Mouse (Mus musculus): Measurements from ENCODE around the gene Dlg2.

DNA sequence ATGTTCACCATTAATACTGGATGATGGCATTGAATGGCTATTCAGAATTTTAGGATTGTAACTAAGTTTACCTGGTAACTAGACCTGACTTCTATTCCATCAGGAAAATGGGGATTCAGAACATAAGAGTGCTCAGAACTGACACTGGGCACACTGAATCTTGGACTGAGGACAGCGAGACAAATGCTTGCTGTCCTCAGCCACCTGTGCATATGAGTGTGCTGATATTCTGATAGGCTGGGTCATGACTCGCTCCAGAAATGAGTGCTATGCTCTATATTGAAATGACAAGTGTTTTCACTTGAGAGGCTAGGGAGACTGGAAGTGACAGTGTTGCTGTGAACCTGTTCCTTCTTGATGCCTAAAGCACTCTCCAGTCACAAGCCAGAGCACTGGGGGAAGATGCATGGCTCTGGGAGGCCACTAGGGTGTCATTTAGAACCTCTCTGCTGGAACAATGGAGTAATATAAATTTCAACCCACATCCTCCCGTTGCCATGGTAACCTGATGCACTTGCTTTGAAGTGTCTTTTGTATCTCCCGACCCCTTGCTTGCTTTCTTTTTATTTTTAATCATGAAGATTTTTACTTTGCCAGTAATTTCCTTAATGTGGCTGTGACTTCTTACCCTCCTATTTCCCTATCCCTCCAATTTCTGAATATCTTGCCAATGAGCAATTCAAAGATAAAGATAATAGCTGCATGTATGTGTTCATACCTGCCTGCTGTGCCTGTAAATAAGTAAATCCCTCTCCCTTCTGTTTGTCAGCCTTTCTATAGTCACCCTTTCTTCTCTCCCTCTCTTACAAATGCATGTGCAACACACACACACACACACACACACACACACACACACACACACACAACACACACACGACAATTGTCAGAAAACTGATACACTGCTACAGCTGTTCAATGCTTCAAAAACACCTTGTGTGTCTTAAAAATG, 367.1 kb downstream of the Dlg2 start:
- TF ChIP-seq CTCF (IDR thresholded peaks at IDR 0.05; ENCODE audit: low read depth, low read length) (no peak), POLR2A (IDR thresholded peaks at IDR 0.05; ENCODE audit: borderline replicate concordance, low read depth, low read length) (no peak)

All from bone marrow macrophage, adult 2 months (primary cell).